Mouse (Mus musculus) embryonic fibroblast, embryonic 13.5 days (primary cell): ENCODE data around the gene 1110051M20Rik. TPM values are rescaled to one million over a fixed set of nuclear protein-coding genes. Genes with fewer than 3 reads are reported as not detected.
A peak's percentile ranks its signal among the peaks of the same experiment; 100 is the strongest.

ENCODE experiments used
- H3K27ac ChIP-seq: 2 replicates; pipeline ENCODE4 v1.5.1; 2012; ENCODE audit warnings: low read length, control low read depth, inconsistent platforms; ENCODE audit not compliant: insufficient read depth
- H3K4me1 ChIP-seq: 2 replicates; pipeline ENCODE4 v1.6.1; 2011; ENCODE audit warnings: low read length; ENCODE audit not compliant: control insufficient read depth, insufficient read depth
- H3K4me3 ChIP-seq: 2 replicates; pipeline ENCODE4 v1.5.1; 2011; ENCODE audit warnings: mild to moderate bottlenecking, control low read depth, low read length; ENCODE audit not compliant: insufficient read depth
- CTCF ChIP-seq: IDR thresholded peaks from 2 replicates; pipeline ENCODE4 v1.5.1; 2011; ENCODE audit warnings: mild to moderate bottlenecking, control low read depth, low read length, moderate library complexity, borderline replicate concordance; ENCODE audit not compliant: insufficient read depth
- POLR2A ChIP-seq: IDR thresholded peaks from 2 replicates; pipeline ENCODE4 v1.6.1; 2011; ENCODE audit warnings: low read depth, mild to moderate bottlenecking, control low read depth, low read length, moderate library complexity
- polyA plus RNA-seq: library from polyadenylated mRNA; stranded (reverse); fragments of >200 nt; gene quantifications from 2 replicates; pipeline ENCODE4 v1.2.4, GENCODE M21; 2011; ENCODE audit warnings: low read depth; ENCODE audit not compliant: missing spikeins, insufficient read length

1110051M20Rik gene
- polyA plus RNA-seq, 1 experiment, result 36.3 TPM

GRCm38 (mm10) chr2:91429146-91429545 lies 15.4 kb downstream of the 1110051M20Rik start:
- no peak overlapping the region for H3K27ac ChIP-seq
- TF ChIP-seq POLR2A (no peak), CTCF (no peak)
- no peaks in the 10 kb centered on the region for H3K4me1 ChIP-seq
- no peak overlapping the region for H3K4me3 ChIP-seq

GRCm38 (mm10) chr2:91426321-91426720 lies 18.2 kb downstream of the 1110051M20Rik start:
- TF ChIP-seq POLR2A (no peak), CTCF (no peak)
- no peak overlapping the region for H3K27ac ChIP-seq
- no peaks in the 10 kb centered on the region for H3K4me1 ChIP-seq
- no peak overlapping the region for H3K4me3 ChIP-seq

GRCm38 (mm10) chr2:91424061-91424720 lies 20.3 kb downstream of the 1110051M20Rik start:
- Histone ChIP-seq H3K27ac (no peak overlapping the region), H3K4me1 (no peaks in the 10 kb centered on the region), H3K4me3 (no peak overlapping the region)
- TF ChIP-seq POLR2A (no peak), CTCF (no peak)

GRCm38 (mm10) chr2:91421641-91422040 lies 22.9 kb downstream of the 1110051M20Rik start:
- Histone ChIP-seq H3K4me3 (no peak overlapping the region), H3K4me1 (no peaks in the 10 kb centered on the region), H3K27ac (no peak overlapping the region)
- TF ChIP-seq CTCF (no peak), POLR2A (no peak)

GRCm38 (mm10) chr2:91413811-91414210 lies 30.7 kb downstream of the 1110051M20Rik start:
- no peak for TF ChIP-seq POLR2A
- TF ChIP-seq CTCF, result no peak
- H3K4me1 ChIP-seq, result peaks cover 11% of the 10 kb centered on the region; the same call in 1 of the 2 replicates
- H3K27ac ChIP-seq, result no peak overlapping the region
- no peak overlapping the region for H3K4me3 ChIP-seq

- TF ChIP-seq POLR2A, result no peak
- Histone ChIP-seq H3K4me3 (no peak overlapping the region), H3K27ac (peak overlapping the region; percentile 76), H3K4me1 (peaks cover 11% of the 10 kb centered on the region; the same call in 1 of the 2 replicates)
These were observed 32.1 kb downstream of the 1110051M20Rik start for GRCm38 (mm10) chr2:91412361-91412760.

- TF ChIP-seq CTCF (no peak), POLR2A (no peak)
- peak overlapping the region; percentile 76 for H3K27ac ChIP-seq
- no peak overlapping the region for H3K4me3 ChIP-seq
- peaks cover 11% of the 10 kb centered on the region; the same call in 1 of the 2 replicates for H3K4me1 ChIP-seq
These were observed 33.0 kb downstream of the 1110051M20Rik start for GRCm38 (mm10) chr2:91411473-91411872.

GRCm38 (mm10) chr2:91408031-91408430 lies 36.5 kb downstream of the 1110051M20Rik start:
- Histone ChIP-seq H3K4me1 (peaks cover 11% of the 10 kb centered on the region; the same call in 1 of the 2 replicates), H3K27ac (no peak overlapping the region), H3K4me3 (no peak overlapping the region)
- no peak for TF ChIP-seq CTCF
- TF ChIP-seq POLR2A, result no peak

- TF ChIP-seq CTCF, result no peak
- no peak for TF ChIP-seq POLR2A
- Histone ChIP-seq H3K27ac (no peak overlapping the region), H3K4me3 (no peak overlapping the region), H3K4me1 (no peaks in the 10 kb centered on the region; the same call in 1 of the 2 replicates)
These were observed 39.4 kb downstream of the 1110051M20Rik start for GRCm38 (mm10) chr2:91405071-91405470.

- Histone ChIP-seq H3K4me1 (no peaks in the 10 kb centered on the region; the same call in 1 of the 2 replicates), H3K27ac (no peak overlapping the region), H3K4me3 (no peak overlapping the region)
- TF ChIP-seq POLR2A, result no peak
- no peak for TF ChIP-seq CTCF
These were observed 44.8 kb downstream of the 1110051M20Rik start for GRCm38 (mm10) chr2:91399727-91400126.
